Mouse (Mus musculus) embryonic fibroblast, embryonic 13.5 days (primary cell): ENCODE data around the gene Mtch1. TPM values are rescaled to one million over a fixed set of nuclear protein-coding genes. Genes with fewer than 3 reads are reported as not detected.

Experiments used
- H3K27ac ChIP-seq: 2 replicates; pipeline ENCODE4 v1.5.1; 2012; ENCODE audit warnings: low read length, control low read depth, inconsistent platforms; ENCODE audit not compliant: insufficient read depth
- H3K4me1 ChIP-seq: 2 replicates; pipeline ENCODE4 v1.6.1; 2011; ENCODE audit warnings: low read length; ENCODE audit not compliant: control insufficient read depth, insufficient read depth
- H3K4me3 ChIP-seq: 2 replicates; pipeline ENCODE4 v1.5.1; 2011; ENCODE audit warnings: mild to moderate bottlenecking, control low read depth, low read length; ENCODE audit not compliant: insufficient read depth
- CTCF ChIP-seq: IDR thresholded peaks from 2 replicates; pipeline ENCODE4 v1.5.1; 2011; ENCODE audit warnings: mild to moderate bottlenecking, control low read depth, low read length, moderate library complexity, borderline replicate concordance; ENCODE audit not compliant: insufficient read depth
- POLR2A ChIP-seq: IDR thresholded peaks from 2 replicates; pipeline ENCODE4 v1.6.1; 2011; ENCODE audit warnings: low read depth, mild to moderate bottlenecking, control low read depth, low read length, moderate library complexity
- polyA plus RNA-seq: library from polyadenylated mRNA; stranded (reverse); fragments of >200 nt; gene quantifications from 2 replicates; pipeline ENCODE4 v1.2.4, GENCODE M21; 2011; ENCODE audit warnings: low read depth; ENCODE audit not compliant: missing spikeins, insufficient read length

Gene Mtch1
- polyA plus RNA-seq, 1 experiment = 366 TPM

DNA sequence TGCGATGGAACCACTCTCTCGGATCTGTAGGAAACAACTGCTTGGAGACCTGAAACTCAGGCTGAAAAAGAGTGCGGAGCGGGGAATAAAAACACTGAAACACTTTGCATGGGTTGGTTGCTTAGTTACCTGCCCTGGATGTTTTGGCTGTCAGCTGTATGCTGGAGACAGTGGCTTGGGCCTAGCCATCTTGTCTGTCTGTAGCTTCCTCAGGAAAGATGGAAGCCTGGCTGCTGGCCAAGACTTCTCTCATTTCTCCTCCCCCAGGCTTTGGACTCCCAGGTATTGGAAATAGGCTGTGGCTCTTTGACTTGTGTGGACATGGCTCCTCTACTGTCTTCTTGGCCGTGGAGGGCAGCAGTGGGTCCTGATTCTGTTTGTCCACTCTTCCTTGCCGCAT lies 46.3 kb downstream of the Mtch1 start:
- Histone ChIP-seq H3K4me3 (no peak overlapping the region), H3K27ac (no peak overlapping the region), H3K4me1 (peaks cover 13% of the 10 kb centered on the region)
- TF ChIP-seq CTCF = no peak
- TF ChIP-seq POLR2A = no peak

DNA sequence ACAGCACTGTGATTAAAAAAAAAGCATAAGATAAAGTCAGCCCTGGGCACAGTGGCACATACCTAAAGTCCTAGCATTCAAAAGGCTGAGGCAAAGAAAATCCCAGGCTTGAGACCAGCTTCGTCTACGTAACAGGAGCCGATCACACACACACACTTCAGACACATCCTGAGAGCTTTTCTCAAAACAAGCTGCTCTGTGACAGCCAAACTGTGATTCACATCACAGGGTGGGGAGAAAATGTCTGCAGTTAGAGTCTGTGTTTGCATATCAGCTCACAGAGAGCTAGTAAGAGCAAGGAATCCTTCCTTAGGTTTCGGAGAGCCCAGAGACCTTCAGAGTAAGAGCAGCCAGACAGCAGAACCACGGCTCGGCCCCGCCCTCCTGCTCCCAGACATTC lies 46.8 kb downstream of the Mtch1 start:
- no peak overlapping the region for H3K4me3 ChIP-seq
- TF ChIP-seq CTCF (no peak), POLR2A (no peak)
- H3K4me1 ChIP-seq = peaks cover 13% of the 10 kb centered on the region
- H3K27ac ChIP-seq = no peak overlapping the region

DNA sequence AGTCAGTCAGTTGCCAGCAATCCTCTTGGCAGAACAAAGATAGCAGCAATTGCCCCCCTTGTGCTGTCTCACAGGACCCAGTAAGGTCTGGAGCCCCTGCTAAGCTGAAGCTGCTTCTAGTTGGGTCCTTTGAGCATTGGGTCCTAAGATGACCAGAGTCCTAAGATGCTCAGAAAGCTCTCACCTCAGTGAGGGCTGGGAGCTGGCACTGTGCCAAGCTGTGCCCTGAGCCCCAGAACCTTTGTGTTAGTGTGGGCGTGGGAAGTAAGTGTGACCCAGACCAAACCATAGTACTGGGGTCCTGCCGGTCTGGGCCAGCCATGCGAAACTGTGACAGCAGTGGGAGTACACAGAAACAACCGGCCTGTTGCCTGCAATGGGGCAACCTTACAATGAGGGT lies 48.5 kb downstream of the Mtch1 start:
- H3K4me1 ChIP-seq = peaks cover 5% of the 10 kb centered on the region
- TF ChIP-seq POLR2A (no peak), CTCF (no peak)

DNA sequence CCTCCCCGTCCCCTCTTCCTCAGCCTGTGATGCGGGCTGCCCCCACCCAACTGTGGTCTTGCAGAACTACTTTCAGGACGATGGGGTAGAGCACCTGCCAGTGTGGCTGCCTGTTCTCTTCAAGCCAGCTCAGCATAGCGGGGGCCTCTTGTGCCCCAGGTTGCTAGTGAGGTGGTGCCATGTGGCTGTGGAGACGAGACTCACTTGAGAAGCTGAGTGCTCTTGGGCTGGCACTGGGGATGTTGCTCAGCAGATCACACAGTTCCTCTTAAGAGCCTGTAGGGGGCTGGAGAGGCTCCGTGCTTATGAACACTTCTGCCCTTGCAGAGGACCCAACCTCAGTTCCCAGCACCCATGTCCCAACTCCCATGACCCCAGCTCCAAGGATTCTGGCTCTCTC lies 49.9 kb downstream of the Mtch1 start:
- no peak overlapping the region; the same call in 1 of the 2 replicates for H3K27ac ChIP-seq
- peaks cover 4% of the 10 kb centered on the region for H3K4me1 ChIP-seq
- no peak overlapping the region for H3K4me3 ChIP-seq
- TF ChIP-seq POLR2A (no peak), CTCF (no peak)

More for the DNA sequence above, 48.5 kb downstream of the Mtch1 start:
- Histone ChIP-seq H3K27ac (no peak overlapping the region), H3K4me3 (no peak overlapping the region)

DNA sequence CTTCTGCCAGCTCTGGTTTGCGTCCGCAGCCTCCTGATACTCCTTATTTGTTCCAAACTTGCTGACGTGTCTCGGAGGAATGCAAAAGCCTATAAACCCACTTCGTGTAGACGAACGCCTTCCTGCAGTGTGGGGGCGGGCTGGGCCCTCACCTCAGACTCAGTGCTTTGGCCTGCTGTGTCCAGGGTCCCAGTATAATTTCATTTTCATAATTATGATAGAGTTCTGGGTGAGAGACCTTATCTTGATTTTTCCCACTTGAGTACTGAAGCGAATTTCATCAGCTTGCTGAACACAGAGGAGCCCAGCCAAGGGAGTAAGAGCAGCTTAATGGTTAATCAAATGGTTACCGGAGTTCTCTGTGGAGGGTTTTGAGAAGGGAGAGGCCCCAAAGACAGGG lies 50.4 kb downstream of the Mtch1 start:
- H3K4me1 ChIP-seq = peaks cover 4% of the 10 kb centered on the region
- TF ChIP-seq CTCF (no peak), POLR2A (no peak)
- no peak overlapping the region; the same call in 1 of the 2 replicates for H3K27ac ChIP-seq
- no peak overlapping the region for H3K4me3 ChIP-seq

DNA sequence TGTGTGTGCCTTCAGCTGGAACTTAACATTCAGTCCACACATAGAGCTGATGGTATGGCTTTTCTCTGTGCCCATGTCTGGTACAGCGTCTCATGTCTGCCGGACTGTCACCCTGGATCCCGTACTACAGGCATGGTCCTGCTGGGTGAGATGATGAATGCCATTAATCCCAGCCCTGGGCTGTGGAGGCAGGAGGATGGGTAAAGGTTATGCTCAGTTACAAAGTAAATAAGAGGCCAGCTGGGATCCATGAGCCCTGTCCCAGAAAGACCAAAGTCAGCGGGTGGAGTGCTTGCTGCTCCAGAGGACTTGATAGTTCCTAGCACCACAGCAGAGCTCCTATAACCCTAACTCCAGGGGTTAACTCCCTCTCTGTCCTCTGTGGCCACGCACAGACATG lies 51.9 kb downstream of the Mtch1 start:
- TF ChIP-seq CTCF (no peak), POLR2A (no peak)
- no peak overlapping the region for H3K27ac ChIP-seq
- peaks cover 4% of the 10 kb centered on the region for H3K4me1 ChIP-seq
- H3K4me3 ChIP-seq = no peak overlapping the region

DNA sequence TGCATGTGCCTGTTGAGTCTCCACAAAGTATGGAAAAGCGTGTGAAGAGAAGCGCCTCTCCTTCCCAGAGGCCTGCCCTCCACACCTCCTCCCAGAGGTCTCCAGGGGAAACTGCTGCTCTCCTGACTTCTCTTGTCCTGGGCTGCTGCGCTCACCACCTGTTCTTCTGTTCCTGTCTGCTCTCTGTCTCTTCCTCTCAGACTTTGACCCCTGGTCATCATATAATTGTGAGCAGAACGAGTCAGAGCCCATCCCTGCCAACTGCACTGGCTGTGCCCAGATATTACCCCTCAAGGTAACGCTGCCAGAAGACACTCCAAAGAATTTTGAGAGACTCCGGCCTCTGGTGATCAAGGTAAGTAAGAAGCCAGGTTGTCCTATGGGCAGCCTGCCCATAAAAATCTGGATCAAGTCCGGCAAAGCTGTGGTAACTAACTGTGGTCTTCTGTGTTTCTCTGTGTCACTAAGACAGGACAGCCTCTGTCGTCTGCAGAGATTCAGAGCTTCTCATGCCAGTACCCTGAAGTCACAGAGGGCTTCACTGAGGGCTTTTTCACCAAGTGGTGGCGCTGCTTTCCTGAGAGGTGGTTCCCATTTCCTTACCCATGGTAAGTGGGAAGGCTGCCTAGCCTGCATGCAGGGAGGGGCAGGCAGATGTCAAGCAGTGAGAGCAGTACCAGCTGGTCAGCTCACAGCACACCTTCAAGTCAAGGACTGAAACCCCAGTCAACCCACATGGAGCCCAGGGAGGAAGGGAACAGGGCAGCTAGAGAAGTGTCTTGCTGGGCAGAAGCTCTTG lies 53.7 kb downstream of the Mtch1 start:
- no peak for TF ChIP-seq POLR2A
- TF ChIP-seq CTCF = no peak
- H3K4me3 ChIP-seq = no peak overlapping the region
- H3K27ac ChIP-seq = no peak overlapping the region
- H3K4me1 ChIP-seq = peaks cover 4% of the 10 kb centered on the region

DNA sequence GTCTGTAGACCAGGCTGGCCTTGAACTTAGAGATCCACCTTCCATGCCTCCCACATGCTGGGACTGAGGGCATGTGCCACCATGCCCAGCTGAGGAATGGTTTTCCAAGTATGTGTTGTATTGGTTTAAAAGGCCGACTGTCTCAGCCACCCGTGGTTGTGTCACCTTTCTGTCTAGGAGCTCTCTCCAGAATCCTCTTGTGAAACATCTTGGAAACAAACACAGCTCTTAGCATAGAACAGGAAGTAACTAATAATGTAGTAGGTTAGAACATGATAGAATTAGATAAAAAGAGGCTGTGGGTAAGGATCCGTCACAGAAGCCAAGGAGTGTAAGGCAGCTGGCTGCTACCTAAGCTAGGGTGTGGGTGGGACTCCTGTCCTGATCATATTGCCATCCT lies 54.7 kb downstream of the Mtch1 start:
- no peak for TF ChIP-seq POLR2A
- no peak for TF ChIP-seq CTCF
- Histone ChIP-seq H3K27ac (no peak overlapping the region), H3K4me1 (peaks cover 4% of the 10 kb centered on the region), H3K4me3 (no peak overlapping the region)

DNA sequence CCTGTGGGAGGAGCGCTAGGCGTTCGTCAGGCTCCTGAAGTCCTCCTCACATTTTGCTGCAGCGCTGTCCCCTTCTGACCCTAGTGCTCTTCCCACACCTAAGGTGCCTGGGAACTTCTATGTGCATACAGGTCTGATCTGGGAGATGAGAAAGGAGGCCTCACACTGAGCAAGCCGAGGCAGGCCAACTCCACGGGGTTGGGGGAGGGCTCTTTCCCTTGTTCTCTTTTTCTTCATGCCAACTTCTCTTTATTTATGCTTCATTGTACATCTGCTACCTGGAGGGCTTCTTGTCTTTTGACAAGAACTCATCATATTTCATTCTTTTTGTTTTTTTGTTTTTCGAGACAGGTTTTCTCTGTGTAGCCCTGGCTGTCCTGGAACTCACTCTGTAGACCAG lies 55.9 kb downstream of the Mtch1 start:
- no peak overlapping the region for H3K27ac ChIP-seq
- TF ChIP-seq POLR2A (no peak), CTCF (no peak)

DNA sequence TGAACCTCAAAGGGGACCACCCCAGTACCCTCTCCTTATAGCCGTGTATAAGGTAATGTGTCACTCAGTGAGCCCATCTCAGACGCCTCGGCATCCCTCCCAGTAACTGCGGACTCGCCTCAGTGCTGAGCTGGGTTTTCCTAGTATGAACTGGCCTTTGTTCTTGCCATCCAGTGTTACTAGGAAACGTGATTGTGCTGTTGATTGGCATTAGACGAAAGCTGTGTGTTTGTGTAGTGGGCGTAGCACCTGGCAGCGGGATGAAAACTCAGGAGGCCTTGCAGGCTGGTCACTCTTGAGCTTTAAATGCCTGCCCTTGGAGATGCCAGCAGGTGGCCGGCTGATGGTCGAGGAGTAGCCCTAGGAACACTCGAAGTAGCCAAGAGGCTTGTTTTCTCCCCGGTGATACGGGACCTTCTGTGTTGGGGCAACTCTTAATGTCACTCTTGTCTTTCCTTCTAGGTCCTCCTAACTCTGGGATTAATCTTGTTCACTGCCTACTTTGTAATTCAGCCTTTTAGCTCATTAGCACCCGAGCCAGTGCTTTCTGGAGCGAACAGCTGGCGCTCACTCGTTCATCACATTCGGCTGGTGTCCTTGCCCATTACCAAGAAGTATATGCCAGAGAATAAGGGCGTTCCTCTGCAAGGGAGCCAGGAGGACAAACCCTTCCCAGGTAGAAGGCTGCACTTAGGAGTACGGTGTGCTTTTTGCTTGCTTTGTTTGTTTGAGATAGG lies 65.3 kb downstream of the Mtch1 start:
- H3K4me1 ChIP-seq = peaks cover 2% of the 10 kb centered on the region; the same call in 1 of the 2 replicates
- no peak overlapping the region for H3K4me3 ChIP-seq
- TF ChIP-seq POLR2A = no peak
- no peak for TF ChIP-seq CTCF
- H3K27ac ChIP-seq = no peak overlapping the region

More for the DNA sequence above, 55.9 kb downstream of the Mtch1 start:
- peaks cover 2% of the 10 kb centered on the region for H3K4me1 ChIP-seq
- H3K4me3 ChIP-seq = no peak overlapping the region

Other genes starting within 250 kb of the Mtch1 start
- not detected in 2 replicates for gene Rab44, start 233.8 kb downstream of the Mtch1 start, polyA plus RNA-seq
- not detected in 2 replicates for gene Cpne5, start 109.8 kb downstream of the Mtch1 start, polyA plus RNA-seq
- 31.5 and 36.8 TPM in 2 replicates for gene Ppil1, start 83.7 kb downstream of the Mtch1 start, polyA plus RNA-seq
- 103 and 112 TPM in 2 replicates for gene BC004004, start 79.1 kb downstream of the Mtch1 start, polyA plus RNA-seq
- gene Pi16, start 30.3 kb downstream of the Mtch1 start, polyA plus RNA-seq = 0.23 and 0.61 TPM in 2 replicates
- 0.44 TPM in 1 of 2 replicates, not detected in the other for gene Fgd2, start 13.0 kb upstream of the Mtch1 start, polyA plus RNA-seq
- 27.5 and 30.7 TPM in 2 replicates for gene Pim1, start 142.8 kb upstream of the Mtch1 start, polyA plus RNA-seq
- not detected in 2 replicates for gene Gm17657, start 201.7 kb upstream of the Mtch1 start, polyA plus RNA-seq
- 10.7 and 13.6 TPM in 2 replicates for gene Tbc1d22b, start 201.9 kb upstream of the Mtch1 start, polyA plus RNA-seq
- gene Tmem217, start 204.5 kb upstream of the Mtch1 start, polyA plus RNA-seq = not detected in 2 replicates